Mouse (Mus musculus): ENCODE measurements around the gene Mast3. TPM values are rescaled to one million over a fixed set of nuclear protein-coding genes. Genes with fewer than 3 reads are reported as not detected.
"Not testable (repeated sequence)": the region's sequence is repeated elsewhere in the genome, so short reads cannot be mapped to it uniquely, and the experiment has no call there.

Mast3 gene
- total RNA-seq, 2 experiments from 2014 or later, result 9.4 to 11.1 TPM

- peak in 1 of 2 experiments; percentile 29 for DNase-seq
- intact Hi-C loops (cut with DNase I), result no loop called here
These were observed 34.0 kb upstream of the Mast3 start for GRCm38 (mm10) chr8:70838654-70839407.

- DNase-seq, result no peak
- intact Hi-C loops (cut with DNase I), result no loop called here
These were observed 31.8 kb upstream of the Mast3 start for GRCm38 (mm10) chr8:70836666-70837065.

DNA sequence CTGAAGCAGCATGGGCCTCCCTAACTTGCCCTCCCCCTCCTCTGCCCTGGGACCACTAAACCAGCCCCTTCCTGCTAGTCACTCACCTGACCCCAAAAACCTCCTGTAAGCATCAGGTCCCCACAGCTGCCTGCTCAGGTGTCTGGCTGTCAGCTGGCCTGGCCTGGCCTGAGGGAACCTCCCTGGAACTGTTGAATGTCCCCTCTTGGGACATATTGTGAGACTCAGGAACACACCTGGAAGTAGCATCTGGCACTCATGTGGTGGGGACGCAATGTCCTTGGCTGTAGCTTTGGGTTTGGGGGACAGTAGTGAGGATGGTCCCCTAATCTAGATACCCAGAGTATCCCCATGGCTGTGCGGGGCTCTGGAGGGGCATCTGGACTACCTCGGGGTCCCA is 29.2 kb upstream of the Mast3 start:
- intact Hi-C loops (cut with DNase I), result no loop called here
- DNase-seq, result no peak

DNA sequence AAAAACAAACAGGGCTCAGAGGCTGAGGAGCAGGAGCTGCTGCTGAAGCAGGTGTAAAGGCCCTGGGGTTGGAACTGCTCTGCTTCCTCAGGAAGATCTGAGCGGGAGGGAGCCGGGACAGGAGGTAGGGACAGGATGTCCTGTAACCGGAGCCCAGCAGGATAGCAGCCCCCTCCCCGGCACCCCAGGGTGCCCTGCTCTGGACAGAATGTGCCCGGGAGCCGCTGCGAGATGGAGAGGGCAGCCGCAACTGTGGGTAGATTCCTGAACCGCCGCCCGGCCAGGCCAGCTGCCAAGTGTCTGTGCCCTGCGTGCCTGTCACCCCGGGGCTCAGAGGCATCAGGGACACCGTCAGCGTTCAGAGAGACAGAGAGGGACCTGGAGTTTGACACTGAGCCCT is 28.7 kb upstream of the Mast3 start:
- intact Hi-C loops (cut with DNase I), result no loop called here
- peak; percentile 88 to 91 for DNase-seq

DNA sequence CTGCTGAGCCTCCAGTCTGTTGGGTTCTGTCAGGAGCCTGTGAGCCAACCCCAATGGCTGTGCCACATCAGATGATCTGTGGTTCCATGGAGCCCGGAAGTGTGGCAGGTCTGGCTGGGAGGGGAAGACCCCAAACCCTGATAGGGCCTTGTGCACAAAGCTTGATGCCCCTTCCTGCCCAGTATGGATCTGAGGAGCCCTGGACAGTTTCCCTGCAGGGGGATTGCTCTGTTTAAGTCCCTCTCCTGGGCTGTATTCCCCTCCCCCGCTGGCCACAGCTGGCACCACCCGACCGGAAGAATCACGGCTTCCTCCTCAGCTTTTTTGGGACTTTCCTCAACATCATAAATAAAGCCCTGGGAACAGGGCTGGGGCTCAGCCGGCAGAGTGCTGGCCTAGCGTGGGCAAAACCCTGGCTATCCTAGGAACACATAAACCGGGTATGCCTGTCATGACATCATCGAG is 28.2 kb upstream of the Mast3 start:
- intact Hi-C loops (cut with DNase I), result no loop called here
- peak; percentile 41 to 50 for DNase-seq

- DNase-seq, result no peak
- intact Hi-C loops (cut with DNase I), result no loop called here
These were observed 27.5 kb upstream of the Mast3 start for GRCm38 (mm10) chr8:70832371-70832770.

DNA sequence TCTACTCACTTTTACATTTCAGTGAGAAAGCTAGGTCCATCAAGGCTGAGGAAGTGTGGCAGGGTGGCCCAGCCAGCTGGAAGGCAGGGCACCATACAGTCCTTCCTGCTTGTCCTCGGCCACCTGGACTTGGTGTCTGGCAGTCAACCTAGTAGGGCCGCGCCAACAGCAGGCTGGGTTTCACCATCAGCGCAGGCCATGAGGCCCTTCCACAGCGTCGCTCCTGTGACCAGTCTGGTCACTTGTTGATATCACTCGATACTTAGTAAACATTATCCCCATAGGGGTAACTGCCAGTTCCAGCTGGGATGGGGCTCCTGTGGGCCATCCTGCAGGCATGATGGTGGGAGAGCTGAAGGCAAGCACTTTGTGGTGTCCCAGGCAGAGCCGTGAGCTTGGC is 26.7 kb upstream of the Mast3 start:
- DNase-seq, result no peak
- intact Hi-C loops (cut with DNase I), result no loop called here

DNA sequence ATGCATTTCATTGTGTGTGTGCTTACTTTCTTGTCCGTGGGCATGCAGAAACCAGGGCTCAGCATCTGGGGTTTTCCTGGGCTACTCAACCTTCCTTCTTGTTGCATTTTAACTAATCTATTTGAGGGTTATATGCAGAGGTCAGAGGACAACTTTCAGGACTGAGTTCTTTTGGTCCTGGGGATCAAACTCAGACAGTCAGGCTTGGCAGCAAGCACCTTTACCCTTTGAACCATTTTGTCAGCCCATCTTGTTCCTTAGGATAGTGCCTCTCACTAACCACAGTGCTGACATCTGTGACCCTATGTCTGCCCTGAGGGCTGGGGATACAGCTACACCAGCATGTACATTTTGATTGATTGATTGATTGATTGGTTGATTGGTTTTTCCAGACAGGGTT is 22.9 kb upstream of the Mast3 start:
- DNase-seq, result no peak

DNA sequence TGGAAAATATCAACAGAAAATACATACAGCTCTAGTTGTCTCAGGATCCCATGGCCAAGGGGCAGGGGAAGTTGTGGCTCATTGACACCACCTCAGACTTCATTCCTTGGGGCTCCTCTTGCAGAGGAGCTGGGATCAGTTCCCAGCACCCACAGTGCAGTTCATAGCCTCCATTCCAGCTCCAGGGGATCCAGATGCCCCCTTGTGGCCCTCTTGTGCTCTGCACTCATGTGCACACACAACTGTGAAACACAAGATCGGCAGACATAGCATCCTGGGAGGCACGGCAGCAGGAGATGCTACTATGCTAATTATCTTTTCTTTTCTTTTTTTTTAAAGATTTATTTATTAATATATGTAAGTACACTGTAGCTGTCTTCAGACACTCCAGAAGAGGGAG is 22.2 kb upstream of the Mast3 start:
- intact Hi-C loops (cut with DNase I), result no loop called here
- no peak for DNase-seq

More for the DNA sequence above, 22.9 kb upstream of the Mast3 start:
- intact Hi-C loops (cut with DNase I), result no loop called here

- intact Hi-C loops (cut with DNase I), result no loop called here
- no peak for DNase-seq
These were observed 21.0 kb upstream of the Mast3 start for GRCm38 (mm10) chr8:70825816-70826215.

- intact Hi-C loops (cut with DNase I), result no loop called here
- no peak for DNase-seq
These were observed 18.9 kb upstream of the Mast3 start for GRCm38 (mm10) chr8:70823802-70824201.

- intact Hi-C loops (cut with DNase I); DNase-seq: not testable (repeated sequence)
These were observed 17.7 kb upstream of the Mast3 start for GRCm38 (mm10) chr8:70822594-70822993.

DNA sequence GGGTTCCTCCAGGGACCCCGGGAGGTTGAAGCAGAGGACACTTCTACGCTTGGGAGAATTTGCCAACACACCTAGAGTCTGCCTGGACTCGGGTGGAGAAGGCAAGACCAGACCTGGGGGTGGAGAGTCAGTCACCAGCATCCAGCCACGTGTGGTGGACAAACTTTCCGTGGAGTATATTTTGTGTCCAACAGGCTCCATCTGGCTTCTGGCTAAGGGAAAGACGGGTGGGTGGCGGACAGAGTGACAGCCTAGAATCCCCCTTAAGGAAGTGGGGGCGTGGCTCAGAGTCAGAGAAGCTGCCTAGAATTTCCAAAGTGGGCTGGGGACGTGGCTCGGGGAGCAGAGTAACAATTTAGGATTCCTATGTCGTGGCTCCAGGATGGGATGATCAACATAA is 17.1 kb upstream of the Mast3 start:
- no peak for DNase-seq
- intact Hi-C loops (cut with DNase I), result loop anchor here (1.0 to 2.0 kb wide), 2 partner anchors 19 to 47 kb away; no protein-coding TSS in a partner anchor

GRCm38 (mm10) chr8:70821399-70821962 is 16.6 kb upstream of the Mast3 start:
- intact Hi-C loops (cut with DNase I), result loop anchor here (1.0 to 2.0 kb wide), 2 partner anchors 20 to 47 kb away; no protein-coding TSS in a partner anchor
- DNase-seq, result peak; percentile 84 to 89

DNA sequence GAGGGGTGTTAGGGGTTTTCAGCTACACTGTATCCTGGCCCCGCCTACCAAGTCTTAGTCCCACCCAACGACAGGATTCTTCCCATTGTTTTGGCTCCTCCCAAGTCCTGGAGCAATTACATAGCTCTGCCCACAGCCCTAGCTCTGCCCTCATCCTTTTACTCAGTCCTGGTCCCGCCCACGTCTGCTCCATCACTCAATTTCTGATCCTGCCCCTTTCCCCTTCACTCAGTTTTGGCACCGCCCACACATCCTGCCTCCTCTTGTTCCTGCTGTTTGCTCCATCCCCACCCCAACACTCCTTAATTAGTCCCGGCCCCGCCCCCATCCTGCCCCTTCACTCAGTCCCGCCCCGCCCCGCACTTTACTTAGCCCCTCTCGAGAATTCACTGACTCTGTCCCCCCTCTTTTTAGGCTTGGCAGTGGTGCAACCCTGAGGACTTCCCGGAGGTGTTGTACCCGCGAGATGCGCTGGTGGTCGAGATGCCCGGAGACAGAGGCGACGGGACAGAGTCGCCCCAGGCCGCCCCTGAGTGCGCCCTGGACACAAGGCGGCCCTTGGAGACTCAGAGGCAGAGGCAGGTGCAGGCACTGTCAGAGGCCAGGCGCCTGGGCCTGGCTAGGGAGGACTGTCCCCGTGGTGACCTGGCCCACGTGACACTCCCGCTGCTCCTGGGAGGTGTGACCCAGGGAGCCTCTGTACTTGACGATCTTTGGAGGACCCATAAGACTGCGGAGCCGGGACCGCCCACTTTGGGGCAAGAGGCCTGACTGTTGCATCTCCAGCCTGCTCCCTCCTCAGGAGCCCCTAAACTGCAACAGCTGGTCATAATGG is 15.5 kb upstream of the Mast3 start:
- intact Hi-C loops (cut with DNase I), result loop anchor here (2.0 kb wide), 1 partner anchor 48 kb away; no protein-coding TSS in a partner anchor
- peak; percentile 58 to 69 for DNase-seq

DNA sequence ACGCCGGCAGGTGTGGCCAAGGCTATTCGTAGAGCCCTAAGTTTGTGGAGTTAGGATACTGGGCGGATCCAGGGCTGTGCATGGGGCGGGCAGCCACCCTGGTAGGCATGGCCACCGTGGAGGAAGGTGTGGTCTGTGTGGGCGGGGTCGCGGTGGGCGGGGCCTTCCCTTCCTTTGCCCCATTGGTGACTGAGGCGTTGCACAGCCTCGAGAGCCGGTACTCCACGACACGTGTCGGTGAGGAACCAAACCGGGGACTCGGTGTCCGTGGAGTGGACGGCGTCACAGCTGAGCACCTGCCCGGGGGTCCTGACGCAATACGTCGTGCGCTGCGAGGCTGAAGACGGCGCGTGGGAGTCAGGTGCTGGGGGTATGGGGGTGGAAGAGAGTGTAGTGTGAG is 11.8 kb upstream of the Mast3 start:
- no peak for DNase-seq
- intact Hi-C loops (cut with DNase I), result no loop called here

GRCm38 (mm10) chr8:70812885-70813284 is 8.0 kb upstream of the Mast3 start:
- DNase-seq, result no peak
- intact Hi-C loops (cut with DNase I), result loop anchor here (5.0 kb wide), 1 partner anchor 34 kb away; no protein-coding TSS in a partner anchor

GRCm38 (mm10) chr8:70812055-70812454 is 7.2 kb upstream of the Mast3 start:
- DNase-seq, result no peak
- intact Hi-C loops (cut with DNase I), result loop anchor here (5.0 kb wide), 1 partner anchor 35 kb away; no protein-coding TSS in a partner anchor

DNA sequence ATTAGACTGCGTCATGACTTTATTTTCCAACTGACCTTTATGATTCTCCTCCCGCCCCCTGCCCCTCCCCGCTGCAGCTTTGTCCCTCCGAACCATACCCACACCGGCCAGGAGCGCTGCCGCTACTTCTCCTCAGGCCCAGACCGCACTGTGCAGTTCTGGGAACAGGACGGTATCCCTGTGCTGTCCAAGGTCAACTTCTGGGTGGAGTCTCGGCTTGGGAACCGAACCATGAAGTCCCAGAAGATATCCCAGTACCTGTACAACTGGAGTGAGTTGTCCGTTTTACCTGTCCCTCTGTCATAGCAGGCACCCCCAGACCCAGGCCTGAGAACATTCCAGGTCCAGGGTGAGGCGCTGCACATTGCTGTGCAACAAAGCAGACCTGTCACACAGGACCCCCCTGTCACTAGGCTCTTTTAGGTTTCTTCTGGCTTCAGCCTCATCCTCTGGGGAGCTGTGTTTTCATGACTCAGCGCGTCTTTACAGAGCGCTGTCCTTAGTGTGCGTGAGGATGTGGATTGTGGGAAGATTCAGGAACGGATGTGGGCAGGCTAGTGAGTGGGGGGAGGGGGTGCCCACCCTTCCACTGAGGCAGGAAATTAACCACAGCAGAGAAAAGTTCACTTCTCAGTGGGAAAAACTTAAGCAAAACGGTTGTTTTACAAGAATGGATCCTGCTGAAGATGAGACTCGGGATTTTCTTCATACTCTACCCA is 6.3 kb upstream of the Mast3 start:
- no peak for DNase-seq
- intact Hi-C loops (cut with DNase I), result loop anchor here (5.0 kb wide), 1 partner anchor 36 kb away; no protein-coding TSS in a partner anchor

All from heart, postnatal 14 days (tissue).